Mouse (Mus musculus) erythroblast, embryonic 14.5 days (primary cell): ENCODE data around the gene Knl1.

Experiments
- GATA1 ChIP-seq: IDR thresholded peaks from 2 replicates; pipeline ENCODE4 v1.6.1; 2012; ENCODE audit warnings: low read length, inconsistent platforms, mixed read lengths
- TAL1 ChIP-seq: IDR thresholded peaks from 3 replicates; pipeline ENCODE4 v1.6.1; 2012; ENCODE audit warnings: low read length, inconsistent platforms, mixed read lengths

DNA sequence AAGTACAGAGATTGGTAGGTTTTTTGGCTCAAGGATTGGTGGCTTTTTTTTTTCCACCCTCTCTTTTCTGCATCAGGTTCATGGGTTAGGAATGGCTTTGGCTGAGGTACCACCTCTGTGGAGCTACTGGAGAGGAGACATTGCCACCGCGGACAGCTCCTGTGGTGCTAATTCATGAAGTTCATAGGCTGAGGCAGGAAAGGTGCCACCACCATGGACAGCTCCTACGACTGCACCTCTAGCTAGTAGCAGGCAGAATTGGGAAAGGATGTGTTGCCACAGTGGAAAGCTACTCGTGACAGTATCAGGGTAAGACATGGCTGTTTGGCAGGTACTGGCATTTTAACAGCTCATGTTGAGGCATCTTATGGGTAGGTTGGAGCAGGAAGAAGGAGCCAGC is 61.6 kb downstream of the Knl1 start:
- TF ChIP-seq GATA1: no peak
- no peak for TF ChIP-seq TAL1
